Comparison of ENCODE assay signal across 21 mouse cellular contexts in genomic region chr6:84135709-84136108, GRCm38 (mm10).
A peak's percentile ranks its signal among the peaks of the same experiment; 100 is the strongest.
DNase-seq lines count a peak whose midpoint lies in the region; ATAC-seq and TF ChIP-seq lines count a peak whose summit lies in the region.
"Had no signal": no experiment of that assay in that cellular context is flagged by ENCODE, and none has a peak within 500 bp of the region (broad histone marks: within the 10 kb centered on the region; RNA-seq: fewer than 3 reads in every experiment).

No protein-coding gene starts in this region.

- no peaks in the 10 kb centered on the region for H3K27me3 ChIP-seq in liver, adult 2 months (ENCODE audit: control insufficient read depth, insufficient read depth, low read length)
- H3K27me3 ChIP-seq in liver, embryonic 11.5 days (replicated peaks; ENCODE audit: control insufficient read depth, insufficient read depth, low read length), result no peaks in the 10 kb centered on the region
- no peaks in the 10 kb centered on the region for H3K27me3 ChIP-seq in limb, embryonic 12.5 days
- H3K27me3 ChIP-seq: heart, embryonic 13.5 days; hindbrain, embryonic 12.5 days; Patski had no signal

- H3K4me1 ChIP-seq in liver, adult 2 months (ENCODE audit: control insufficient read depth, insufficient read depth, low read length), result peaks cover 5% of the 10 kb centered on the region
- no peaks in the 10 kb centered on the region for H3K4me1 ChIP-seq in liver, embryonic 11.5 days (replicated peaks; ENCODE audit: control insufficient read depth, insufficient read depth, low read length)
- peaks cover 51% of the 10 kb centered on the region for H3K4me1 ChIP-seq in limb, embryonic 12.5 days (replicated peaks)

- TF ChIP-seq POLR2A in liver, adult 2 months (IDR thresholded peaks at IDR 0.05; ENCODE audit: extremely low read depth, insufficient read depth, low read length), result no peak

- no peak overlapping the region for H3K4me3 ChIP-seq in liver, adult 2 months (ENCODE audit: insufficient read depth, low read depth, low read length)
- H3K4me3 ChIP-seq in liver, embryonic 11.5 days (ENCODE audit: low read depth, low read length), result no peak overlapping the region
- H3K4me3 ChIP-seq in limb, embryonic 12.5 days (replicated peaks), result no peak overlapping the region
- H3K4me3 ChIP-seq: heart, adult 2 months; heart, embryonic 13.5 days; hindbrain, embryonic 12.5 days; midbrain, embryonic 12.5 days had no signal

- no peak overlapping the region for H3K4me2 ChIP-seq in liver, embryonic 11.5 days
- no peak overlapping the region for H3K4me2 ChIP-seq in limb, embryonic 12.5 days
- H3K4me2 ChIP-seq: heart, embryonic 13.5 days; midbrain, embryonic 12.5 days had no signal

- ATAC-seq in liver, embryonic 11.5 days (replicated peaks; ENCODE audit: low FRiP score), result no peak
- ATAC-seq in limb, embryonic 12.5 days (ENCODE audit: insufficient number of reproducible peaks, insufficient read depth, low FRiP score, low TSS enrichment, low read depth), result no peak
- ATAC-seq: intestine, postnatal 0 days; liver, postnatal 0 days; Patski had no signal

- no peaks in the 10 kb centered on the region for H3K79me2 ChIP-seq in liver, adult 2 months (ENCODE audit: control insufficient read depth, insufficient read depth, low read length)

- H3K9me3 ChIP-seq in liver, embryonic 11.5 days (ENCODE audit: control insufficient read depth, low read length), result no peaks in the 10 kb centered on the region
- no peaks in the 10 kb centered on the region for H3K9me3 ChIP-seq in limb, embryonic 12.5 days
- H3K9me3 ChIP-seq: G1E; heart, embryonic 13.5 days; hindbrain, embryonic 12.5 days; midbrain, embryonic 12.5 days had no signal

- no peak overlapping the region for H3K27ac ChIP-seq in liver, adult 2 months (replicated peaks; ENCODE audit: insufficient read depth, low read depth, low read length)
- H3K27ac ChIP-seq in liver, embryonic 11.5 days (ENCODE audit: low read depth, low read length), result no peak overlapping the region
- peak overlapping the region; percentile 26 for H3K27ac ChIP-seq in limb, embryonic 12.5 days
- H3K27ac ChIP-seq: heart, adult 2 months had no signal

- no peaks in the 10 kb centered on the region for H3K36me3 ChIP-seq in liver, adult 2 months (ENCODE audit: control insufficient read depth, insufficient read depth, low read length)
- H3K36me3 ChIP-seq in liver, embryonic 11.5 days (ENCODE audit: control insufficient read depth, insufficient read depth, low read length), result no peaks in the 10 kb centered on the region
- no peaks in the 10 kb centered on the region for H3K36me3 ChIP-seq in limb, embryonic 12.5 days
- H3K36me3 ChIP-seq: G1E; hindbrain, embryonic 12.5 days; midbrain, embryonic 12.5 days had no signal

- DNase-seq in heart, adult 11 months, result peak; percentile 85
- no peak for DNase-seq in heart, adult 18-20 months
- DNase-seq in liver, adult 2 months (ENCODE audit: extremely low read depth, low read depth, low spot score), result peak; percentile 58
- DNase-seq in liver, embryonic 11.5 days (ENCODE audit: low spot score), result no peak
- peak; percentile 84 to 90 for DNase-seq in cerebellum, postnatal 10 days
- DNase-seq in B cell, adult 2 months, result no peak
- no peak for DNase-seq in right cerebral cortex, adult 2 months (ENCODE audit: low spot score in 2 of 2)
- DNase-seq: adrenal gland, adult 2 months; gastrocnemius, postnatal 10 days; heart, adult 2 months; liver; liver, postnatal 0 days; thymus, adult 18-20 months; thymus, postnatal 36 days had no signal

- 81% methylated on average over 9 of the region's 9 CpGs for WGBS in liver, adult 2 months
- WGBS in liver, embryonic 11.5 days, result 90% methylated on average over 9 of the region's 9 CpGs
- 92% methylated on average over 9 of the region's 9 CpGs for WGBS in limb, embryonic 12.5 days

- no peak overlapping the region for H3K9ac ChIP-seq in liver, adult 2 months (ENCODE audit: low read depth, low read length)
- no peak overlapping the region for H3K9ac ChIP-seq in liver, embryonic 11.5 days (ENCODE audit: low read depth, low read length)
- no peak overlapping the region for H3K9ac ChIP-seq in limb, embryonic 12.5 days (replicated peaks)
- H3K9ac ChIP-seq: heart, embryonic 13.5 days; hindbrain, embryonic 12.5 days; liver, postnatal 0 days; midbrain, embryonic 12.5 days had no signal

- TF ChIP-seq CTCF in liver, adult 2 months (IDR thresholded peaks at IDR 0.05; ENCODE audit: low read depth, low read length), result no peak

Comparison
In these comparisons a context has a peak if more than half of its experiments do, and no peak if none do; other contexts are left out.
1. DNase-seq: peak in heart, adult 11 months (single experiment), liver, adult 2 months (single experiment) and cerebellum, postnatal 10 days (2 of 2); none in heart, adult 18-20 months (0 of 2), liver, embryonic 11.5 days (single experiment), B cell, adult 2 months (0 of 2) and right cerebral cortex, adult 2 months (0 of 2).